Mouse (Mus musculus): ENCODE measurements around the gene Vdac1. TPM values are rescaled to one million over a fixed set of nuclear protein-coding genes. Genes with fewer than 3 reads are reported as not detected.

Gene Vdac1
- total and polyA plus RNA-seq, 2 experiments from 2014 or later = 478 to 627 TPM

DNA sequence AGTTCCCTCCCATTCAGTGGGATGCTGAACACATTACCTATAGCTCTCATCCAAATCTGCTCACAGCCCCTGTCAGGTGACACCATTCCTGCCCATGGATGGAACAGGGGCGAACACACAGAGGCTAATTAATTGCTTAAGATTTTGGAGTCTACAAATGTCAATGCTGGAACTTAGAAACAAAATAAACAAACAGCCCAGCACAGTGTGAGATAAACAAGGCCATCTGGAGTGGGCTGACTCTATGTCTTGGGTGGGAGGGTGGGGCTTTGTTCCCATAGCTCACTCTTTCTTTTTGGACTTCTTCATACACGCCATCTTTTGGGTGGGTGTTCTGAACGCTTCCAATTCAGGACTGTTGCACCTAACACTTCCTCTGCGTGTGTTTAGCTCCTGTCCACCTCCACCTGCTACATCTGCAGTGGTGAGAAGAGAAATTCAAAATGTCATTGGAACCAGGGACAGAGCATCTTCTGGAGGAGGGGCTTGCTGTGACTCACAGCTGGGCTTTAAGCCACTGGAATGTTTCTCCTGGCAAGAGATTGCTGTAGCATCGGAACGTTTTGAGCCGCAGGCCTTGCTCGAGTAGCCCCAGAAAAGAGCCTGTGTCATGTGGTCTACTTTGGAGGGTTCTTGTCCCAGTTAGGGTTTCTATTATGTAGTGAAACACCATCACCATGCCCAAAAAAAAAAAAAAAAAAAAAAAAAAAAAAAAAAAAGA lies 72.6 kb downstream of the Vdac1 start:
- no peak for ATAC-seq (ENCODE audit: insufficient read depth, low read depth)
- no peak overlapping the region for H3K27ac ChIP-seq (ENCODE audit: low read depth)
- H3K9ac ChIP-seq (replicated peaks; ENCODE audit: low read depth, low read length) = no peak overlapping the region
- DNase-seq (ENCODE audit: low spot score) = no peak
- no peaks in the 10 kb centered on the region for H3K27me3 ChIP-seq (ENCODE audit: control insufficient read depth, insufficient read depth, low read length)
- H3K36me3 ChIP-seq (replicated peaks; ENCODE audit: control insufficient read depth, insufficient read depth, low read length) = no peaks in the 10 kb centered on the region
- no peak overlapping the region for H3K4me2 ChIP-seq (ENCODE audit: low read depth, low read length)
- H3K4me1 ChIP-seq (ENCODE audit: control insufficient read depth, insufficient read depth) = peaks cover 15% of the 10 kb centered on the region
- H3K4me3 ChIP-seq (ENCODE audit: low read depth, low read length) = no peak overlapping the region
- H3K9me3 ChIP-seq (replicated peaks; ENCODE audit: control insufficient read depth, low read length) = no peaks in the 10 kb centered on the region
- 46% methylated on average over 8 of the region's 8 CpGs for WGBS
- no peak for TF ChIP-seq CTCF (IDR thresholded peaks at IDR 0.05; ENCODE audit: low read depth)
- no peak for TF ChIP-seq EP300 (IDR thresholded peaks at IDR 0.05; ENCODE audit: low read depth)

GRCm38 (mm10) chr11:52433797-52434195 lies 73.1 kb downstream of the Vdac1 start:
- 68% methylated on average over 2 of the region's 2 CpGs for WGBS
- no peak overlapping the region for H3K9ac ChIP-seq (replicated peaks; ENCODE audit: low read depth, low read length)

DNA sequence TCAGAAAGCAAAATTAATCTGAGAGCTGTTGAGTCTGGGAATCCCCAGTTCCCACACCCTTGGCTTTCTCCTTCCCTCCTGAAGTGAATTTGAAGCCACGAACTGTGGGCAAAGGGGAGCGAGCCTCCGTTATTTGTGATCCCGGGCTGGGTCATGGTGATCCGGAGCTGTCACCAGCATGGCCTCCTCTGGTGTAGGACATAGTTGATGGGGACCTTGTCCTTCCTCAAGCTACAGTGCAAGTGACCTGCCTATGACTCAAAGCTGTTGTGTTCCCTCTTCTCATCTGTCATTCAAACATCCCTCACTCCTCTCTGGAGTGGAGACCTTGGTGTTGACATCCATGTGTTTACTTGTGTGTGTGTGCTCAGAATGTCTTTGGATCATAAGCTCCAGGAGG lies 74.8 kb downstream of the Vdac1 start:
- H3K4me3 ChIP-seq (ENCODE audit: low read depth, low read length) = no peak overlapping the region
- no peak for ATAC-seq (ENCODE audit: insufficient read depth, low read depth)
- no peaks in the 10 kb centered on the region for H3K9me3 ChIP-seq (replicated peaks; ENCODE audit: control insufficient read depth, low read length)
- TF ChIP-seq EP300 (IDR thresholded peaks at IDR 0.05; ENCODE audit: low read depth) (no peak), CTCF (IDR thresholded peaks at IDR 0.05; ENCODE audit: low read depth) (no peak)
- H3K36me3 ChIP-seq (replicated peaks; ENCODE audit: control insufficient read depth, insufficient read depth, low read length) = no peaks in the 10 kb centered on the region
- no peak for DNase-seq (ENCODE audit: low spot score)
- no peak overlapping the region for H3K9ac ChIP-seq (replicated peaks; ENCODE audit: low read depth, low read length)
- H3K27ac ChIP-seq (ENCODE audit: low read depth) = no peak overlapping the region
- H3K4me1 ChIP-seq (ENCODE audit: control insufficient read depth, insufficient read depth) = peaks cover 13% of the 10 kb centered on the region
- no peak overlapping the region for H3K4me2 ChIP-seq (ENCODE audit: low read depth, low read length)
- no peaks in the 10 kb centered on the region for H3K27me3 ChIP-seq (ENCODE audit: control insufficient read depth, insufficient read depth, low read length)
- WGBS = 82% methylated on average over 5 of the region's 5 CpGs

More at GRCm38 (mm10) chr11:52433797-52434195, 73.1 kb downstream of the Vdac1 start:
- Histone ChIP-seq H3K27me3 (ENCODE audit: control insufficient read depth, insufficient read depth, low read length) (no peaks in the 10 kb centered on the region), H3K4me1 (ENCODE audit: control insufficient read depth, insufficient read depth) (peaks cover 16% of the 10 kb centered on the region), H3K36me3 (replicated peaks; ENCODE audit: control insufficient read depth, insufficient read depth, low read length) (no peaks in the 10 kb centered on the region), H3K4me2 (ENCODE audit: low read depth, low read length) (no peak overlapping the region), H3K4me3 (ENCODE audit: low read depth, low read length) (no peak overlapping the region), H3K9me3 (replicated peaks; ENCODE audit: control insufficient read depth, low read length) (no peaks in the 10 kb centered on the region), H3K27ac (ENCODE audit: low read depth) (no peak overlapping the region)
- TF ChIP-seq EP300 (IDR thresholded peaks at IDR 0.05; ENCODE audit: low read depth) (no peak), CTCF (IDR thresholded peaks at IDR 0.05; ENCODE audit: low read depth) (no peak)
- DNase-seq (ENCODE audit: low spot score) (no peak), ATAC-seq (ENCODE audit: insufficient read depth, low read depth) (no peak)

- H3K36me3 ChIP-seq (replicated peaks; ENCODE audit: control insufficient read depth, insufficient read depth, low read length) = no peaks in the 10 kb centered on the region
- H3K9ac ChIP-seq (replicated peaks; ENCODE audit: low read depth, low read length) = no peak overlapping the region
- DNase-seq (ENCODE audit: low spot score) (no peak), ATAC-seq (ENCODE audit: insufficient read depth, low read depth) (no peak)
- no peak overlapping the region for H3K4me3 ChIP-seq (ENCODE audit: low read depth, low read length)
- TF ChIP-seq EP300 (IDR thresholded peaks at IDR 0.05; ENCODE audit: low read depth) (no peak), CTCF (IDR thresholded peaks at IDR 0.05; ENCODE audit: low read depth) (no peak)
- no peak overlapping the region for H3K27ac ChIP-seq (ENCODE audit: low read depth)
- H3K4me1 ChIP-seq (ENCODE audit: control insufficient read depth, insufficient read depth) = peaks cover 13% of the 10 kb centered on the region
- no peaks in the 10 kb centered on the region for H3K27me3 ChIP-seq (ENCODE audit: control insufficient read depth, insufficient read depth, low read length)
- 31% methylated on average over 10 of the region's 10 CpGs for WGBS
- no peak overlapping the region for H3K4me2 ChIP-seq (ENCODE audit: low read depth, low read length)
- H3K9me3 ChIP-seq (replicated peaks; ENCODE audit: control insufficient read depth, low read length) = no peaks in the 10 kb centered on the region
Observed at GRCm38 (mm10) chr11:52437123-52437522, 76.5 kb downstream of the Vdac1 start.

Other genes starting within 250 kb of the Vdac1 start
- not detected in 2 replicates for gene Olfr1373, start 215.3 kb upstream of the Vdac1 start, total RNA-seq (2014; rRNA removed; ENCODE audit: low replicate concordance)
- not detected in 2 replicates for gene Olfr1373, start 215.3 kb upstream of the Vdac1 start, polyA plus RNA-seq (2015; fragmentation: Nextera tagmentation; extraction: Ambion mirVana)
- not detected in 2 replicates for gene Olfr1371, start 146.9 kb upstream of the Vdac1 start, total RNA-seq (2014; rRNA removed; ENCODE audit: low replicate concordance)
- not detected in 2 replicates for gene Olfr1371, start 146.9 kb upstream of the Vdac1 start, polyA plus RNA-seq (2015; fragmentation: Nextera tagmentation; extraction: Ambion mirVana)
- gene Skp1a, start 128.9 kb upstream of the Vdac1 start, total RNA-seq (2014; rRNA removed; ENCODE audit: low replicate concordance) = 158 and 163 TPM in 2 replicates
- 492 and 524 TPM in 2 replicates for gene Skp1a, start 128.9 kb upstream of the Vdac1 start, polyA plus RNA-seq (2015; fragmentation: Nextera tagmentation; extraction: Ambion mirVana)
- 0.15 and 5.2 TPM in 2 replicates for gene Tcf7, start 77.8 kb upstream of the Vdac1 start, total RNA-seq (2014; rRNA removed; ENCODE audit: low replicate concordance)
- gene Tcf7, start 77.8 kb upstream of the Vdac1 start, polyA plus RNA-seq (2015; fragmentation: Nextera tagmentation; extraction: Ambion mirVana) = 0.88 and 1.1 TPM in 2 replicates
- 149 and 200 TPM in 2 replicates for gene 9530068E07Rik, start 35.6 kb downstream of the Vdac1 start, total RNA-seq (2014; rRNA removed; ENCODE audit: low replicate concordance)
- 133 and 134 TPM in 2 replicates for gene 9530068E07Rik, start 35.6 kb downstream of the Vdac1 start, polyA plus RNA-seq (2015; fragmentation: Nextera tagmentation; extraction: Ambion mirVana)